Mouse (Mus musculus): ENCODE measurements at regions not wholly inside any gene's neighbourhood (a gene's known extent, or its start where the extent isn't known, plus 50 kb on each side); places are given as distances from the start of the nearest gene placed in this dataset.

DNA sequence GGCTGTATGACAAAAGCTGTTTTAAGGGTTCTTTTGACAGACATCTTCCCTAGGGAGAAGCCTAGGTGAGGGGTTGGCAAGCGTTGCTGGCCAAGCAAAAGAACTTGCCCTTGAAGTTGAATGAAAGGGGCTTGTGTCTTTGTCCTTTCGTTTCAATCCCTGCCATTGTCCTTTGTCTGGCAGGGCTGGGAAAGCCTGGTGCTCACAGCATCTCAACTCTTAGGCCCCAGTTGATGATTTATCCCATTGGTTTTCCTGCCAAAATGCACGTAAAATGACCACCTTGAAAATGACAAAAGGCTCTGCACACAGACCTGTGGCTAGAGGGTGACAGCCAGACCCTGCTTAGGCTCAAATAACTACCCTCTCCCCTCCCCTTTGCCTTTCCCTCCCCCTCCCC is 153.9 kb upstream of the Id2 start:
- DNase-seq = no peak

- no peak for DNase-seq
Observed at GRCm38 (mm10) chr12:25248681-25249366, 151.9 kb upstream of the Id2 start.

DNA sequence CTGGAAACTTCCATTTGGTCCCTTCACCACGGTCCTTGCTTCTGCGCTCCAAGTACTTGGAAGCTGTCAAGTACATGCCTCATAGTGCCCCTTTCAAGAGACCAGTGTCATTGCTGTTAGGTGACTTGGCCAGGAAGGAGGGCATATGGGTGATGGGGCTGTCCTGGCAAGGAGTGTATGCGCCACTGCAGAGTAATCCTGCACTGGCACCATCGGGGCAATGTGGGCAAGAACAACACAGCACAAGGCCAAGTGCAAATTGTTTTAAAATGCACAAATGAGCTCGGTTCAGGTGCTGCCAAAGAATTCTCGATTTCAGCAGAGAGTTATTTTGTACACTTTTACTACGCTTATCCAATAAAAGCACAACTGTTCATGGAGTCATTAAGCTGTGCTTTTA is 149.6 kb upstream of the Id2 start:
- no peak for DNase-seq

GRCm38 (mm10) chr12:25245661-25246060 is 148.7 kb upstream of the Id2 start:
- DNase-seq = no peak

- DNase-seq = no peak
Observed at GRCm38 (mm10) chr12:25245251-25245650, 148.3 kb upstream of the Id2 start.

GRCm38 (mm10) chr12:25244666-25245065 is 147.7 kb upstream of the Id2 start:
- DNase-seq = no peak

DNA sequence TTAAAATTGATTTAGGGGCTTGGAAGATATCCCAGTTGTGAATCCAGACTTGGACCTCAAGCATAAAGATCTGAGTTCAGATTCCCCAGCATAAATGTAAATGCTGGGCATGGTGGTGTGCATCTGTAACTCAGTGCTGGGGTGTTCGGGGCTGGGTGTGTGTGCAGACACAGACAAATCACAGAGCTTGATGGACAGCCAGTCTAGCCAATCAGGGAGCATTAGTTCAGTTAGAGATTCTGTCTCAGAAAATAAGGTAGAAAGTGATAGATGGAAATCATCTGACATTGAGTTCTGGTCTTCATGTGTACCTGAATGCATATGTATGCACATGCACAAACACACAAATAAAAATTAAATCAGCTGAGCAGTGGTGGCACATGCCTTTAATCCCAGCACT is 147.0 kb upstream of the Id2 start:
- no peak for DNase-seq

DNA sequence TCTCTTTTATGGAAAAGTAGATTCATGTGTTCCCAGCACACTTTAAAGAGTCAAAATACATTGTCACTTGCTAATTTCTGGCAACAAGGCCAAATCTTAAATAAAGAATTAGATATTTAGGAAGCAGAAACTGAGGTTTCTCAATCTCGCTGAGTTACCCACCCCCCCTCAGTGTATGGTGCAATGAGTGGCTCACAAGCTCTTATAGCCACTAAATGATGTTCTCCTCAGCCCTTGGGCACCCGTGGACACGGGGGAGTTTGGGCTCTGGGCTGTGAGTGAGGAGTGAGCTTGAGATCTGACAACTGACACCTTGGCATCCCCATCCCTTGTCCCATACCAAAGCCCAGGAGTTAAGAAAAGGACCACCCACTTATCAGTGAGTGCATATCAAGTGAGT is 145.4 kb upstream of the Id2 start:
- no peak for DNase-seq

DNA sequence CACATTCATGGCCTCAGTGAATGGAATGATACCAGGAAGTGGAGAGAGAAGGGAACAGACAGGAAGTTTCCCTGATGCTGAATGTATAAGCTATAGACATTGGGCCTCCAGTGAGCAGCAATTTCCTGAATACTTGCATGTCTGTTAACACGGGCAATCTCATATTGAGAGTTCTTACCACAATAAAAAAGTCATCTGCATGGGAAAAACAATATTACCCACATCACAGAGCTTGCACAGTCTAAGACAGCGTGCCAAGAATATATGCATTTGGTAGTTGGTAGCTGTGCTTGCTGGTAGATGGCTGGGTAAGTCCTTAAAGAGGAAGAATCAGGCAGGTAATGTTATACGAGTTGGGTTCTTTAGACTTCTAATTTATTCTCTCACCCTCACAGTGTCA is 144.7 kb upstream of the Id2 start:
- DNase-seq = no peak

DNA sequence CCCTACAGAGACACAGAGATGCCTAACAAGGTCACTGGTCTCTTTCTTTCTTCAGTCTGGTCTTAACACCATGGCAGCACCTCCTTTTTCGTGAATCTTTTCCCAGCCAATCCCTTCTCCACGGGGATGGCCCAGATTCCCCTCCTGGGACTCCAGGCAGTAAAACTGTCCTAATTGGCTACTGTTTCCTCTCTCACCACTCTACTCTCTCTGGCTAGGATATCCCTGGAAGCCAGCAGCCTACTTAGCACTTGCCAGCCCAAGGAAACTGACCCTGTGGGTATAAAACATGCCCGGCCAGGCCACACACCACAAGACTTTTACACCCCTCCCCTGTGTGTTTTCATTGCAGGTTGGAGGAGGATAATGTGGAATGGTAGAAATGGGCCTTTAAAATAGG is 143.9 kb upstream of the Id2 start:
- no peak for DNase-seq

- DNase-seq = peak; percentile 45
Observed at GRCm38 (mm10) chr12:25240142-25240541, 143.2 kb upstream of the Id2 start.

GRCm38 (mm10) chr12:25235071-25235470 is 138.1 kb upstream of the Id2 start:
- DNase-seq = no peak

DNA sequence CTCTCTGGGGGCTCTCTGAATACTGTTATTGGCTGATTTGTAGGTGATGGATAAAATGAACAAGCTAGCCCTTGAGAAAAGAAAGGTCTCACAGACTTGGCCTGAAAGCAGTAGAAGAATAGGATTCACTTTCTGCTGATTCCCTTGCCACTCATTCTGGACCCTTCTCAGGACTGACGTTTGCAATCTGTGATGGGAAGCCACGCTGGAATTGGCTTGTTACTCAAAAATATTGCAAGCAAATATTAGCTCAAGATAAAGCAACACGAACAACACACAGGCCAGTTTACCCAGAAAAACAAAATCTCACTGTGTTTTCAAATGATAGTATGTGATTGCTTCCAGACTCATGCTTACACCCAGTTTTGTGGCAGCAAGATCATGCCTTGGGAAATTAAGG is 137.7 kb upstream of the Id2 start:
- no peak for DNase-seq

GRCm38 (mm10) chr12:25233027-25233535 is 136.1 kb upstream of the Id2 start:
- DNase-seq = peak; percentile 36

DNA sequence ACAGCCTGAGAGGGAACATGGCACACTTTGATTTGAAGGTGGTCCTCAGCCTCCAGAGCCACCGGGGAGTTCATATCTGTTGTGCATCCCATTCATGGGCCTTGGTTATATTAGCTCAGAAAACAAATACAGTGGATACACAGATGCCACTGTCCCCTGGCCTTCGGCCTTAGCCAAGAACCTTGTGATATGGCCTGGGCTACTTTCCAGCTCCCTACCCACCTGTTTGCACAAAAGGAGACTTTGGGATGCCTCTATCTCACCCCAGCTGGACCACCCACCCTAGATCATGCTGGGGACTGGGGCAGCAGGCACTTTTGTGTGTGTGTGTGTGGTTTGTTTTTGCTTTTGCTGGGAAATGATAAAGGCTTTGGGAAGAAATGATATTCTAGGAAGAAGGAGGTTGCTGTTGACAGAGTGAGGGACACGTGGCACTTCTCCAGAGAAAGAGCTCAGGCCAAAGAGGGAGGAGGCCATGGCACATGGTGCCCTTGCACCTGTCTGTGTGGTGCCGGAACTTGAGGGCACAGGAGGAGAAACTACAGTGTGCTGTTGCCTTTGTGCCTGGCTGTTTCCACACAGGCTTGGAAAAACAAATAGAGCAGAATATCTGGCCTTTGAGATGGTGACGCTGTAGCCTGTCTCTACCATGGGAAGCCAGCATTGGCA is 135.6 kb upstream of the Id2 start:
- DNase-seq = no peak

DNA sequence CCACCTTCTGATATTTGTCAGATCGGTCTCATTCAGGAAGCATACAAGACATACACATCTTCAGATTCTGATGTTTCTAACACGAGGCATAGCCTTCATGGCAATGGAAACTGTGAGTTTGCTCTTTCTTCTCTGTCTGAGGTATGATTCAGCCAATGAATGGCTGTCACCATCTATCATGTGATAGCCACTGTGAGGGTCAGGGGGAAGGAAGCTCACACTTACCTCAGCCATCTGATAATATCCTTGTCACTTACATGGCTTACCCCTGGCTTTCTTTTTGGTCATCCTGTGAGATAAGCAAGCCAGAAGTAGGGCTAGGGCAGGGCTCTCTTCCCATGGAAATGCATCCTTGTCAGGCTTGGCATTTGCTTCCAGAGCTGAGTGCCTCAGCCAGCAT is 131.8 kb upstream of the Id2 start:
- DNase-seq = no peak

GRCm38 (mm10) chr12:25227736-25228135 is 130.8 kb upstream of the Id2 start:
- DNase-seq = no peak

DNA sequence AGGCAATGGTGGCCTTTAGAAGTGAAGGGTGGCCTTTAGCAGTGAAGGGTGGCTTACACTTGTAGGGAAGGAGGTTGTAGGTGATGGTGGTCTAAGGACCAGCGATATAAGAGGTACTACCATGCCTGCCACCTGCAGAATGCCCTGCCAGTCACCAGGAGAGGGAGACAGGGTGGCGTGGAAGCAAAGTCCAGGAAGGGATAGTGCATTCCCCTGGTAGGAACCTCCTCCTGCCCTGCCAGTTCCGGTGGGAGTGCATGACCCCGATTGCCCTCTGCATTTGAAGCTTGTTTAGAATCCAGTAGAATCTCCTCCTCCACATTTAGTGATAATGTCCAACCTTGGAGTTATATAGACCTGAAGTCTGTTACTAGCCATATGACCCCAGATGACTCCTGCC is 127.7 kb upstream of the Id2 start:
- no peak for DNase-seq

- no peak for DNase-seq
Observed at GRCm38 (mm10) chr12:25224201-25224600, 127.3 kb upstream of the Id2 start.

- DNase-seq = no peak
Observed at GRCm38 (mm10) chr12:25223539-25223938, 126.6 kb upstream of the Id2 start.

DNA sequence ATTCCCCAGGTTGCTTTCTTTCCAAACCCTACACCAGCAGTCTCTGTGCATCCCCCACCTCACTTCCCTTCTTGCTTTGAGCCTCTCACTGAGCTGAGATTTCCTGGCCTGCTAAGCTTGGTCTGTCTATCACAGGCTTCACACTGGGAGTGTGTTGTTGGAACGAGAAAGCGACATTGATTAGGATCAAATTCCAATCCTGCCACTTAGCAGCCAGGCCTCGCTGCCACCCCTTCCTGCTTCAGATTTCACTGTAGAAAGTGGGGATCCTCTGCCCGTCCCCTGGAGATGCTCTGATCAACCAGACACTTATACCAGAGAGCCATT is 123.8 kb upstream of the Id2 start:
- DNase-seq = no peak

DNA sequence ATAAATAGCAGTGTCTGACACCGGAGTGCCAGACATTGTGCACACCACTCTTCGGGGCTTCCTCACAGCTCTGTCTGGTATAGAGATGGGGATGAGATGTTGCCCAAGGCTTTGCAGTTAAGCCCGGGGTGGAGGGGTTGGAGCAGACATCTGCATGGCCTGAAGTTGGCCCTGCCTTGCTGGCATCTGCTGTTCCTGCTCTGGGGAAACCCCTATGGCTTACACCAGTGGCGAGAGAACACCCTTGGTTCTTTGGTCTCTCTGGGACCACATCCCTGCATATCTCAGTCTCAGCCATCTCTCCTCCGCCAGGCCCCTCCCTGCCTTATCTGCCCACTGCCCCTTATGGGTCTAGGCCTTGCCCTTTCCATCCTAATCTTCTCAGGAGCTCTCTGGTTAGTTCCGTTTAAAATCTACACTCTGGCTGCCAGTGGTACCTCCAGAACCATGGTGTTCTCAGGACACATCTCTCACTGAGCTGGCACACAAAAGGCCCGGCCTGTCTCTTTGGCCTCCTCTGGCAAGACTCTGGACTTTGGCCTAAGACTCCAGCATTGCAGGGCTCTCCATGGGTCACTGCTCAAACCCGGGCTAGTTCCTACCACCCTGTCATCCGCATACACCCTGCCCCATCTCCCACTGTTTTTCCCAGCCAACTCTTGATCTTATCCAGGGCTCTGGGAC is 123.3 kb upstream of the Id2 start:
- no peak for DNase-seq

GRCm38 (mm10) chr12:25219546-25219945 is 122.6 kb upstream of the Id2 start:
- DNase-seq = no peak

GRCm38 (mm10) chr12:25216792-25217516 is 120.0 kb upstream of the Id2 start:
- no peak for DNase-seq

Data from thymus, postnatal 25 days (tissue).